Mouse (Mus musculus): Measurements from ENCODE around the gene Birc7. TPM values are rescaled to one million over a fixed set of nuclear protein-coding genes. Genes with fewer than 3 reads are reported as not detected.

Birc7 gene
- total and polyA plus RNA-seq, 3 experiments, result not detected

- no peak overlapping the region for H3K27ac ChIP-seq (ENCODE audit: control insufficient read depth, low read depth, low read length)
- H3K9me3 ChIP-seq (replicated peaks; ENCODE audit: insufficient read depth, low read length), result no peaks in the 10 kb centered on the region
- no peaks in the 10 kb centered on the region for H3K4me1 ChIP-seq (ENCODE audit: control insufficient read depth in 1 of 2, insufficient read depth in 2 of 2, low read length in 2 of 2)
- no peak overlapping the region for H3K4me3 ChIP-seq (ENCODE audit: control insufficient read depth in 1 of 2, insufficient read depth in 1 of 2, low read depth in 2 of 2, low read length in 2 of 2)
- no peaks in the 10 kb centered on the region for H3K79me2 ChIP-seq (ENCODE audit: control insufficient read depth, insufficient read depth, low read length, poor library complexity)
- TF ChIP-seq ZNF384 (IDR thresholded peaks at IDR 0.05; ENCODE audit: low read depth, low read length), result no peak
- TF ChIP-seq BHLHE40 (IDR thresholded peaks at IDR 0.05; ENCODE audit: borderline replicate concordance, low read depth, low read length), result no peak
- TF ChIP-seq CHD1 (IDR thresholded peaks at IDR 0.05; ENCODE audit: low read depth, low read length), result no peak
- TF ChIP-seq NELFE (IDR thresholded peaks at IDR 0.05; ENCODE audit: low read depth, low read length), result no peak
- no peak for TF ChIP-seq HCFC1 (IDR thresholded peaks at IDR 0.05; ENCODE audit: low read depth, low read length)
- TF ChIP-seq NRF1 (IDR thresholded peaks at IDR 0.05; ENCODE audit: insufficient read depth, low read depth, low read length, poor library complexity, severe bottlenecking), result no peak
- TF ChIP-seq ELF1 (IDR thresholded peaks at IDR 0.05; ENCODE audit: low read depth, low read length), result no peak
- TF ChIP-seq SMC3 (IDR thresholded peaks at IDR 0.05; ENCODE audit: low read depth, low read length), result no peak
- no peak for TF ChIP-seq POLR2AphosphoS5 (IDR thresholded peaks at IDR 0.05; ENCODE audit: borderline replicate concordance, low read depth, low read length)
- TF ChIP-seq RCOR1 (IDR thresholded peaks at IDR 0.05; ENCODE audit: low read depth, low read length), result no peak
- H3K36me3 ChIP-seq (ENCODE audit: control insufficient read depth in 1 of 2, insufficient read depth in 2 of 2, low read length in 2 of 2), result no peaks in the 10 kb centered on the region
- H3K9ac ChIP-seq (ENCODE audit: control insufficient read depth, low read depth, low read length, poor library complexity, severe bottlenecking), result no peak overlapping the region
- no peak for DNase-seq (ENCODE audit: low read depth, low spot score)
- H3K27me3 ChIP-seq (ENCODE audit: control insufficient read depth in 1 of 2, insufficient read depth in 2 of 2, low read length in 2 of 2), result no peaks in the 10 kb centered on the region
Measured at GRCm38 (mm10) chr2:180895321-180895720, 33.5 kb upstream of the Birc7 start.

- Histone ChIP-seq H3K9me3 (replicated peaks; ENCODE audit: insufficient read depth, low read length) (no peaks in the 10 kb centered on the region), H3K9ac (ENCODE audit: control insufficient read depth, low read depth, low read length, poor library complexity, severe bottlenecking) (no peak overlapping the region), H3K27ac (ENCODE audit: control insufficient read depth, low read depth, low read length) (no peak overlapping the region), H3K4me1 (ENCODE audit: control insufficient read depth in 1 of 2, insufficient read depth in 2 of 2, low read length in 2 of 2) (no peaks in the 10 kb centered on the region), H3K36me3 (ENCODE audit: control insufficient read depth in 1 of 2, insufficient read depth in 2 of 2, low read length in 2 of 2) (no peaks in the 10 kb centered on the region), H3K79me2 (ENCODE audit: control insufficient read depth, insufficient read depth, low read length, poor library complexity) (no peaks in the 10 kb centered on the region), H3K27me3 (ENCODE audit: control insufficient read depth in 1 of 2, insufficient read depth in 2 of 2, low read length in 2 of 2) (no peaks in the 10 kb centered on the region), H3K4me3 (ENCODE audit: control insufficient read depth in 1 of 2, insufficient read depth in 1 of 2, low read depth in 2 of 2, low read length in 2 of 2) (no peak overlapping the region)
- DNase-seq (ENCODE audit: low read depth, low spot score), result no peak
- TF ChIP-seq SMC3 (IDR thresholded peaks at IDR 0.05; ENCODE audit: low read depth, low read length) (no peak), ETS1 (IDR thresholded peaks at IDR 0.05; ENCODE audit: low read depth, low read length) (no peak), ZKSCAN1 (IDR thresholded peaks at IDR 0.05; ENCODE audit: low read depth, low read length) (no peak), CTCF (IDR thresholded peaks at IDR 0.05 in 2 of 3, conservative IDR thresholded peaks at IDR 0.05 in 1 of 3; ENCODE audit: control insufficient read depth in 1 of 3, insufficient read depth in 1 of 3, low read depth in 2 of 3, low read length in 3 of 3, poor library complexity in 1 of 3, severe bottlenecking in 1 of 3) (no peak), CHD1 (IDR thresholded peaks at IDR 0.05; ENCODE audit: low read depth, low read length) (no peak), MXI1 (IDR thresholded peaks at IDR 0.05; ENCODE audit: low read depth, low read length) (no peak), MAFK (IDR thresholded peaks at IDR 0.05; ENCODE audit: borderline replicate concordance, low read depth, low read length) (no peak)
Measured at GRCm38 (mm10) chr2:180895837-180896525, 32.8 kb upstream of the Birc7 start.
